Mouse (Mus musculus) liver, postnatal 0 days (tissue): ENCODE measurements around the gene Cnpy2.

Source experiments
- CTCF ChIP-seq: sonication (generic); IDR thresholded peaks from 2 replicates; pipeline ENCODE4 v1.5.1; 2016; ENCODE audit warnings: antibody characterized with exemption, low read depth
- EP300 ChIP-seq: IDR thresholded peaks from 2 replicates; pipeline ENCODE4 v1.6.1; 2016; ENCODE audit warnings: antibody characterized with exemption, low read depth, mild to moderate bottlenecking

GRCm38 (mm10) chr10:128338948-128339347 lies 16.7 kb downstream of the Cnpy2 start:
- TF ChIP-seq EP300: no peak
- no peak for TF ChIP-seq CTCF
